Mouse (Mus musculus) brain, embryonic 14.5 days (tissue): Measurements from ENCODE around the gene Grip1.

Experiments
- CTCF ChIP-seq: fragments of 200-500 bp; IDR thresholded peaks from 2 replicates; pipeline ENCODE4 v1.5.1; 2012; ENCODE audit warnings: inconsistent platforms, mild to moderate bottlenecking, moderate library complexity, borderline replicate concordance; ENCODE audit not compliant: insufficient read depth, insufficient read length; ENCODE audit errors: extremely low read depth
- POLR2A ChIP-seq: fragments of 200-500 bp; IDR thresholded peaks from 2 replicates; pipeline ENCODE4 v1.6.1; 2012; ENCODE audit warnings: mild to moderate bottlenecking, inconsistent platforms, borderline replicate concordance; ENCODE audit not compliant: poor library complexity, insufficient read depth, insufficient read length, severe bottlenecking; ENCODE audit errors: extremely low read depth

DNA sequence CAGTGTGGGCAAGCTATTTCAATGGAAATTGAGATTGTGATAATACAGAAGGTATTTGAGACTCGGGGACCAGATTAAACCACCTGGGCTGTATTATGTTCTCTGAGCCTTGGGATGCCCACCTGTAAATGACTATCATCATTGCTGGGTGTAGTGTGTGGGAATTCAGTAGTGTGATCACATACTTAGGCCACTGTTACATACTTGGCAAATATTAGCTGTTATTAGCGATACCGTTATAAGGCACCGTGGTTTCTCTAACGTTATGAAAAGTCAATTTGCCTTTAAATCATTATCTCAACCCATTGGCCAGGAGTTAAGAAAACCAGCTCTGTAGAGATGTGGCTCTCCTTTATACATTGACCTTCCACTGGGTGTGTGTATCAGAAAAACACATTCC is 479.7 kb downstream of the Grip1 start:
- no peak for TF ChIP-seq POLR2A
- TF ChIP-seq CTCF, result no peak
